Mouse (Mus musculus): ENCODE measurements around the gene Itih5.
A peak's percentile ranks its signal among the peaks of the same experiment; 100 is the strongest.

Gene Itih5

GRCm38 (mm10) chr2:10195162-10195561 lies 41.8 kb downstream of the Itih5 start:
- H3K4me3 ChIP-seq (replicated peaks; ENCODE audit: low read length), result no peak overlapping the region
- no peaks in the 10 kb centered on the region for H3K27me3 ChIP-seq (ENCODE audit: insufficient read depth, low read length)
- no peaks in the 10 kb centered on the region for H3K36me3 ChIP-seq (ENCODE audit: insufficient read depth, low read length)
- TF ChIP-seq NANOG (IDR thresholded peaks at IDR 0.05; ENCODE audit: borderline replicate concordance, low read length) (no peak), CTCF (conservative IDR thresholded peaks at IDR 0.05; ENCODE audit: low read length) (peak; percentile 69), POU5F1 (IDR thresholded peaks at IDR 0.05; ENCODE audit: borderline replicate concordance, low read length) (no peak)
- no peaks in the 10 kb centered on the region for H3K9me3 ChIP-seq (ENCODE audit: low read length)
- H3K4me1 ChIP-seq (replicated peaks; ENCODE audit: low read depth, low read length), result no peaks in the 10 kb centered on the region

GRCm38 (mm10) chr2:10199326-10199725 lies 46.0 kb downstream of the Itih5 start:
- Histone ChIP-seq H3K9me3 (ENCODE audit: low read length) (no peaks in the 10 kb centered on the region), H3K4me3 (replicated peaks; ENCODE audit: low read length) (no peak overlapping the region), H3K36me3 (ENCODE audit: insufficient read depth, low read length) (no peaks in the 10 kb centered on the region), H3K4me1 (replicated peaks; ENCODE audit: low read depth, low read length) (no peaks in the 10 kb centered on the region), H3K27me3 (ENCODE audit: insufficient read depth, low read length) (no peaks in the 10 kb centered on the region)
- TF ChIP-seq CTCF (conservative IDR thresholded peaks at IDR 0.05; ENCODE audit: low read length), result no peak
- no peak for TF ChIP-seq POU5F1 (IDR thresholded peaks at IDR 0.05; ENCODE audit: borderline replicate concordance, low read length)
- no peak for TF ChIP-seq NANOG (IDR thresholded peaks at IDR 0.05; ENCODE audit: borderline replicate concordance, low read length)

- Histone ChIP-seq H3K4me3 (replicated peaks; ENCODE audit: low read length) (no peak overlapping the region), H3K9me3 (ENCODE audit: low read length) (no peaks in the 10 kb centered on the region), H3K4me1 (replicated peaks; ENCODE audit: low read depth, low read length) (no peaks in the 10 kb centered on the region), H3K27me3 (ENCODE audit: insufficient read depth, low read length) (no peaks in the 10 kb centered on the region), H3K36me3 (ENCODE audit: insufficient read depth, low read length) (no peaks in the 10 kb centered on the region)
- TF ChIP-seq CTCF (conservative IDR thresholded peaks at IDR 0.05; ENCODE audit: low read length) (no peak), NANOG (IDR thresholded peaks at IDR 0.05; ENCODE audit: borderline replicate concordance, low read length) (no peak), POU5F1 (IDR thresholded peaks at IDR 0.05; ENCODE audit: borderline replicate concordance, low read length) (no peak)
Measured at GRCm38 (mm10) chr2:10200736-10201285, 47.4 kb downstream of the Itih5 start.

GRCm38 (mm10) chr2:10204301-10204700 lies 50.9 kb downstream of the Itih5 start:
- Histone ChIP-seq H3K36me3 (ENCODE audit: insufficient read depth, low read length) (no peaks in the 10 kb centered on the region), H3K4me1 (replicated peaks; ENCODE audit: low read depth, low read length) (no peaks in the 10 kb centered on the region), H3K9me3 (ENCODE audit: low read length) (no peaks in the 10 kb centered on the region), H3K27me3 (ENCODE audit: insufficient read depth, low read length) (no peaks in the 10 kb centered on the region), H3K4me3 (replicated peaks; ENCODE audit: low read length) (no peak overlapping the region)
- TF ChIP-seq POU5F1 (IDR thresholded peaks at IDR 0.05; ENCODE audit: borderline replicate concordance, low read length), result no peak
- no peak for TF ChIP-seq NANOG (IDR thresholded peaks at IDR 0.05; ENCODE audit: borderline replicate concordance, low read length)
- TF ChIP-seq CTCF (conservative IDR thresholded peaks at IDR 0.05; ENCODE audit: low read length), result no peak

GRCm38 (mm10) chr2:10213468-10213867 lies 60.1 kb downstream of the Itih5 start:
- Histone ChIP-seq H3K36me3 (ENCODE audit: insufficient read depth, low read length) (no peaks in the 10 kb centered on the region), H3K27me3 (ENCODE audit: insufficient read depth, low read length) (no peaks in the 10 kb centered on the region)
- no peak for TF ChIP-seq NANOG (IDR thresholded peaks at IDR 0.05; ENCODE audit: borderline replicate concordance, low read length)
- TF ChIP-seq POU5F1 (IDR thresholded peaks at IDR 0.05; ENCODE audit: borderline replicate concordance, low read length), result no peak
- TF ChIP-seq CTCF (conservative IDR thresholded peaks at IDR 0.05; ENCODE audit: low read length), result no peak

GRCm38 (mm10) chr2:10215876-10216565 lies 62.6 kb downstream of the Itih5 start:
- H3K4me3 ChIP-seq (replicated peaks; ENCODE audit: low read length), result no peak overlapping the region
- TF ChIP-seq POU5F1 (IDR thresholded peaks at IDR 0.05; ENCODE audit: borderline replicate concordance, low read length) (no peak), CTCF (conservative IDR thresholded peaks at IDR 0.05; ENCODE audit: low read length) (no peak), NANOG (IDR thresholded peaks at IDR 0.05; ENCODE audit: borderline replicate concordance, low read length) (no peak)
- no peaks in the 10 kb centered on the region for H3K4me1 ChIP-seq (replicated peaks; ENCODE audit: low read depth, low read length)
- no peaks in the 10 kb centered on the region for H3K36me3 ChIP-seq (ENCODE audit: insufficient read depth, low read length)
- H3K27me3 ChIP-seq (ENCODE audit: insufficient read depth, low read length), result no peaks in the 10 kb centered on the region
- H3K9me3 ChIP-seq (ENCODE audit: low read length), result no peaks in the 10 kb centered on the region

More at GRCm38 (mm10) chr2:10213468-10213867, 60.1 kb downstream of the Itih5 start:
- Histone ChIP-seq H3K4me3 (replicated peaks; ENCODE audit: low read length) (no peak overlapping the region), H3K4me1 (replicated peaks; ENCODE audit: low read depth, low read length) (no peaks in the 10 kb centered on the region), H3K9me3 (ENCODE audit: low read length) (no peaks in the 10 kb centered on the region)

- Histone ChIP-seq H3K4me3 (replicated peaks; ENCODE audit: low read length) (no peak overlapping the region), H3K27me3 (ENCODE audit: insufficient read depth, low read length) (no peaks in the 10 kb centered on the region), H3K9me3 (ENCODE audit: low read length) (no peaks in the 10 kb centered on the region), H3K4me1 (replicated peaks; ENCODE audit: low read depth, low read length) (no peaks in the 10 kb centered on the region), H3K36me3 (ENCODE audit: insufficient read depth, low read length) (no peaks in the 10 kb centered on the region)
- TF ChIP-seq POU5F1 (IDR thresholded peaks at IDR 0.05; ENCODE audit: borderline replicate concordance, low read length) (no peak), NANOG (IDR thresholded peaks at IDR 0.05; ENCODE audit: borderline replicate concordance, low read length) (no peak)
Measured at GRCm38 (mm10) chr2:10216566-10217247, 63.3 kb downstream of the Itih5 start.

GRCm38 (mm10) chr2:10221862-10222261 lies 68.5 kb downstream of the Itih5 start:
- TF ChIP-seq NANOG (IDR thresholded peaks at IDR 0.05; ENCODE audit: borderline replicate concordance, low read length), result no peak
- no peak for TF ChIP-seq CTCF (conservative IDR thresholded peaks at IDR 0.05; ENCODE audit: low read length)
- no peak for TF ChIP-seq POU5F1 (IDR thresholded peaks at IDR 0.05; ENCODE audit: borderline replicate concordance, low read length)
- Histone ChIP-seq H3K9me3 (ENCODE audit: low read length) (peaks cover 4% of the 10 kb centered on the region; the same call in 1 of the 2 replicates), H3K4me1 (replicated peaks; ENCODE audit: low read depth, low read length) (no peaks in the 10 kb centered on the region)

More at GRCm38 (mm10) chr2:10221862-10222261, 68.5 kb downstream of the Itih5 start:
- Histone ChIP-seq H3K36me3 (ENCODE audit: insufficient read depth, low read length) (no peaks in the 10 kb centered on the region), H3K4me3 (replicated peaks; ENCODE audit: low read length) (no peak overlapping the region), H3K27me3 (ENCODE audit: insufficient read depth, low read length) (no peaks in the 10 kb centered on the region)
